Mouse (Mus musculus) intestine, embryonic 16.5 days (tissue): Measurements from ENCODE around the gene Slc39a10. TPM values are rescaled to one million over a fixed set of nuclear protein-coding genes. Genes with fewer than 3 reads are reported as not detected.

Experiments used
- ATAC-seq: fragments of 200-750 bp; cut with Nextera tagmentation; 2 replicates; pipeline ENCODE4 v1.8.0; 2017; ENCODE audit warnings: moderate TSS enrichment, moderate library complexity
- H3K27ac ChIP-seq: fragments of 300-500 bp; sonication (generic); 2 replicates; pipeline ENCODE4 v1.5.1; 2014; ENCODE audit warnings: mild to moderate bottlenecking, low read length
- H3K27me3 ChIP-seq: fragments of 300-500 bp; sonication (generic); replicated peaks from 2 replicates; pipeline ENCODE4 v1.6.1; 2014; ENCODE audit warnings: low read length, control low read depth, mixed read lengths; ENCODE audit not compliant: control insufficient read depth, insufficient read depth
- H3K36me3 ChIP-seq: fragments of 300-500 bp; sonication (generic); 2 replicates; pipeline ENCODE4 v1.6.1; 2014; ENCODE audit warnings: low read length, control low read depth; ENCODE audit not compliant: control insufficient read depth, insufficient read depth
- H3K4me1 ChIP-seq: fragments of 300-500 bp; sonication (generic); 2 replicates; pipeline ENCODE4 v1.6.1; 2014; ENCODE audit warnings: low read length, control low read depth, mixed read lengths; ENCODE audit not compliant: control insufficient read depth, insufficient read depth
- H3K4me2 ChIP-seq: fragments of 300-500 bp; sonication (generic); 2 replicates; pipeline ENCODE4 v1.6.1; 2014; ENCODE audit warnings: low read depth, low read length, control low read depth
- H3K4me3 ChIP-seq: fragments of 300-500 bp; sonication (generic); 2 replicates; pipeline ENCODE4 v1.5.1; 2014; ENCODE audit warnings: mild to moderate bottlenecking, low read length
- H3K9ac ChIP-seq: fragments of 300-500 bp; sonication (generic); 2 replicates; pipeline ENCODE4 v1.6.1; 2014; ENCODE audit warnings: low read depth, low read length
- H3K9me3 ChIP-seq: fragments of 300-500 bp; sonication (generic); 2 replicates; pipeline ENCODE4 v1.6.1; 2016; ENCODE audit warnings: low read length, control low read depth; ENCODE audit not compliant: control insufficient read depth
- WGBS: fragments of 180-500 bp; shearing (Covaris S2); extraction: QIAGEN DNeasy Blood & Tissue Kit; methylation state at CpG from one replicate; pipeline ENCODE4 v1.1.7; 2014; 5-methylcytosine and 5-hydroxymethylcytosine counted together
- polyA plus RNA-seq: library from polyadenylated mRNA; unstranded; fragments of >200 nt; fragmentation: Nextera tagmentation; extraction: Ambion mirVana; gene quantifications from 2 replicates; pipeline ENCODE4 v1.2.1, GENCODE M21; 2015

Slc39a10 gene
- polyA plus RNA-seq, 1 experiment from 2014 or later: 17.2 TPM

DNA sequence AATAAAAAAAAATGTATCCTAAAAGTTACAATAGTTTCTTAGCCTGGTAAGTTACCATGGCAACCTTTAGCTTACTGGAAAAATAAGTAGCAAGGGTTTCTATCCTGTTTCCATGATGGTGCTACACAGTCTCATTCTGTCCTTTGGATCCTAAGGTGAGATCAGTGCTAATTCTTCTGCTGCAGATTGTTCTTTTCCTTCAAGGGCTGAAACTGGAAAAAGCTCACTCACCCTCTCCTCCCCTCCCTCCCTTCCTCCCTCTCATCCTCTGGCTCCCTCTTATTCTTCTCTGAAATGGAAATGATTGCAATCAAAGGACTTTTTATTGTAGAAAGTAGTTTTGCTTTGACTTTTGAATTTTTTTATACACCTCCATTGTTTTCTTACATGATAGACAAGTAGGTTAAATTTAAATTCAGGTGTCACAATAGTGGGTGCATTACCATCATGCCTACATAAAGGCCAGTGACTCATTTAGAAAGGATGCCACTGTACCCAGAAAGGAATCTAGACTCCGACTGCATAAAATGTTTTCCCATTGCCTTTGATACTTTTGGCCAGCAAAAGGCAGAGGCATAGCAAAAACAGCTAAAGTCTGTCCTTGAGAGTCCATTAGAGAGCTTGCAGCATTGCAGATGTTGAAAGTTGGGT lies 20.0 kb upstream of the Slc39a10 start:
- Histone ChIP-seq H3K9ac (no peak overlapping the region), H3K36me3 (no peaks in the 10 kb centered on the region), H3K4me3 (no peak overlapping the region), H3K27ac (no peak overlapping the region), H3K4me2 (no peak overlapping the region), H3K27me3 (no peaks in the 10 kb centered on the region), H3K4me1 (no peaks in the 10 kb centered on the region), H3K9me3 (peaks cover 3% of the 10 kb centered on the region; the same call in 1 of the 2 replicates)
- no peak for ATAC-seq
- WGBS: 85% methylated on average over 1 of the region's 1 CpGs

DNA sequence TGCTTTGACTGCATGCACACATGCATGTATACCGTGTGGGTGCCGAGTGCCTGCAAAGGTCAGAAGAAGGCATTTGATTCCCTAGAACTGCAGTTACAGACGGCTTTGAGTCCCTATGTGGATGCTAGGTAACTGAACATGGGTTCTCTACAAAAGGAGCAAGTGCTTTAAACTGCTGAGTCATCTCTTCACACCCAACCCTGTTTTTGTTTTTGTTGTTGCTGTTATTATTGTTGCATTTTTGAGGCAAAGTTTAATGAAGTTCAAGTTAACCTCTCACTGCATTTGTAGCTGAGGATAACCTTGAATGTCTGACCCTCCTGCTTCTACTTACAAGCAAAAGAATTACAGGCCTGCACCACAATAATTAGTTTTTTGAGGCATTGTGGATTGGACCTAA lies 17.5 kb upstream of the Slc39a10 start:
- Histone ChIP-seq H3K27ac (no peak overlapping the region), H3K9me3 (peaks cover 3% of the 10 kb centered on the region; the same call in 1 of the 2 replicates), H3K36me3 (no peaks in the 10 kb centered on the region), H3K4me3 (no peak overlapping the region), H3K4me2 (no peak overlapping the region), H3K9ac (no peak overlapping the region), H3K4me1 (no peaks in the 10 kb centered on the region), H3K27me3 (no peaks in the 10 kb centered on the region)
- WGBS: 88% methylated on average over 3 of the region's 3 CpGs
- ATAC-seq: no peak

DNA sequence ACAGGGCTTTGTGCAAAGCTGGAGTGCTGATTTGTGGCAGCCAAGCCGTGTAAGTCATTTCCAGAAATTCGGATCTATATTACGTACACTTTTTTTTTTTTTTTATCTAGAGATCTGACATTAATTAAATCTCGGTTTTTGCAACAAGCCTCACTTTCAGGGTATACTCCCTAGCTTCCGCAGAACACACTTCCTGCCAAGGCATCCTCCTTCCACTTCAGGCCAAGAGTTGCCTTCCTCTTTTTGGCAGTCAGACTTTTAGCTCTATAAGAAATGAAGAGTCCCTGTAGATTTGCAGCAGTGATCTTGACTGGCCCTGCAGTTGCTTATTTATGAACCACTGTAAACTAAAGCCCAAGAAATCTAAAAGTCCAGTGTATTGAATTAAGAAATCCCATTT lies 13.1 kb upstream of the Slc39a10 start:
- Histone ChIP-seq H3K4me2 (no peak overlapping the region), H3K9me3 (no peaks in the 10 kb centered on the region), H3K27me3 (no peaks in the 10 kb centered on the region), H3K27ac (no peak overlapping the region), H3K4me1 (no peaks in the 10 kb centered on the region), H3K9ac (no peak overlapping the region), H3K4me3 (no peak overlapping the region), H3K36me3 (no peaks in the 10 kb centered on the region)
- ATAC-seq: no peak
- WGBS: 76% methylated on average over 5 of the region's 5 CpGs

DNA sequence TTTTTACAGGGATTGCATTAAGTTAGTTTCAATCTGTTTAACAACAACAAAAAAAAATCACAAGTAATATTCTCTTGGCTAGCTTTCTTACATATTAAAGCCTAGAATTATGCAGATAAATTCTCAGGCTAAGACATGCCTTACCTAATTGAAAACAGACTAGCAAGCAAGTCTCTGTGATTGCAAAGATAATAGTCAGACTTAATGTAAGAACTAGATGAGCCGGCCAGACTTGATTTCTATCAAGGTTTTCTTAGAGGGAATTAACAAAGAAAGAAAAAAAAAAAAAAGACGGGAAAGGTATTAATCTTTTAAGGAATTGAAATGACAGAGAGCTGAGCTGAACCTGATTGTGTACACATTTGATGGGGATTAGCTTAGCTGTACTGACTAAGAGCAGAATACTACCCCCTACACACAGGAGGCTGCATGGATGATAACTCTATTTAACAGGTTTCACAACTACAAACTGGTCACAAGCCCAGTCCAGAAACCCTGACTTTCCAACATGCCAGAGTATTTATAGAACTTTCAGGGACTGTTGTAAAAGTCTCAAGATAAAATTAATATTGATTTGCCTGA lies 9.5 kb upstream of the Slc39a10 start:
- ATAC-seq: no peak
- no peaks in the 10 kb centered on the region for H3K36me3 ChIP-seq
- no peaks in the 10 kb centered on the region for H3K9me3 ChIP-seq
- 61% methylated on average over 2 of the region's 2 CpGs for WGBS
- H3K27me3 ChIP-seq: no peaks in the 10 kb centered on the region
- no peak overlapping the region for H3K4me2 ChIP-seq
- H3K9ac ChIP-seq: no peak overlapping the region
- no peak overlapping the region for H3K4me3 ChIP-seq
- no peak overlapping the region for H3K27ac ChIP-seq
- H3K4me1 ChIP-seq: no peaks in the 10 kb centered on the region

DNA sequence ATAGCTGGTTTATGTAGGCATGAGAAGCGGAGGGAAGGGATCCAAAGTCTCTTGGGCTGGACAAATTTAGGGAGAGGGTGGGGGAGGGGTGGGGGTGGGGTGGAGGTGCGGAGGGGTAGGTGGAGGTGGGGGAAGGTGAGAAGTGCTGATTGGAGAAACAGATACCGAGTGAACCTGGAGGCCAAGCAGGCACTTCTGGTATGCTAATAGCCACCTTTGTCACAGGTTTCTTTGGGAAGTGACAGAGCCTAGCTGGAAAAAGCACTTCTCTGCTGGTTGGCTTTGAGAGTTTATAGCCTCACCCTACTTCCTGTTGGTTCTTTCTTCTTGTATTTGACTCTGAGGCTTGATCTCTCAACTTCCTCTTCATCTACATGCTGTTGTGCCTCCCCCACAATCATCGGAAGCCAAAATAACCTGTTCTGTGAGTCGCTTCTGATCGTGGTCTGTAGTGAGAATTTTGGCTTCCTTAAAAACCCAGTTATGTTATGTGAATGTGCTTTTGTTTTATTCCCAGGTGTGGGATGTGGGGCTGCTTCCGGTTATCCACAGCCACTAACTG lies 1.7 kb upstream of the Slc39a10 start:
- Histone ChIP-seq H3K4me1 (no peaks in the 10 kb centered on the region), H3K4me2 (no peak overlapping the region), H3K27me3 (no peaks in the 10 kb centered on the region), H3K9me3 (no peaks in the 10 kb centered on the region), H3K9ac (no peak overlapping the region), H3K36me3 (no peaks in the 10 kb centered on the region), H3K27ac (no peak overlapping the region), H3K4me3 (no peak overlapping the region)
- ATAC-seq: no peak
- 31% methylated on average over 7 of the region's 7 CpGs for WGBS

DNA sequence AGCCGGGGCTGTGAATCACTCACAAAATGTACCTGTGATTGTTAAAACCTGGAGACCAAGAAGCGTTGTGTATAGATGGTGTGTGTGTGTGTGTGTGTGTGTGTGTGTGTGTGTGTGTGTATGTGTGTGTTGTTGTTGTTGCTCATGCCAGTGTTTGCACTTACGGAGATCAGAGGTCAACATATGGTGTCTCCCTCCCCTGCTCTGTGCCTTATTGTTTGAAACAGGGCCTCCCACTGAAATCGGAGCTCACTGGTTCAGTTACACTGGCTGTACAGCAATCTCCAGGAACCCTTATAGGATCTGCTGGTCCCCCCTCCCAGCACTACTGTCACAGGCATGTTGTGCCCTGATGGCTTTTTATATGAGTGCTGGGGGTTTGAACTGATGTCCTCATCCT lies 3.9 kb downstream of the Slc39a10 start:
- WGBS: 18% methylated on average over 4 of the region's 4 CpGs
- no peak overlapping the region for H3K27ac ChIP-seq
- no peaks in the 10 kb centered on the region for H3K27me3 ChIP-seq
- no peaks in the 10 kb centered on the region for H3K9me3 ChIP-seq
- H3K9ac ChIP-seq: no peak overlapping the region
- no peaks in the 10 kb centered on the region for H3K36me3 ChIP-seq
- H3K4me3 ChIP-seq: no peak overlapping the region
- no peak overlapping the region for H3K4me2 ChIP-seq
- peaks cover 4% of the 10 kb centered on the region for H3K4me1 ChIP-seq
- peak; percentile 44; the same call in 1 of the 2 replicates for ATAC-seq

DNA sequence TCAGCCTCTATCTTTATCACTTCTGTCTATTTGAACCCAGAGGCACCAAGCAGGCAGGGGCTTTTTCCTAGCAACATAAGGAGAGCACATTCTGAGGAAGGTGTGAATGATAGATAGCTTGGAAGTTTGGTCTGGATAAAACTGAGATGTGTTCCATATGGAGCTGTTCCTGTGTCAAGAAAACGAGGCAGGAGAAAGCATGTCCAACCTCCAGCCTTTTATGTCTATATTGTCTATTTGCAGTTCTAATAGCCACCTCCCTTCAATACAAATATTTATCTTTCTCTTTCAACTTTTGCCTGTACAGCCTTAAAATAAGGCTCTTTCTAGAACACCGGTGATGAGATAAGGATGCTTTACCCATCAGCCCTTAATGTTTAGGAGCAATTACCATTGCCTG lies 4.3 kb downstream of the Slc39a10 start:
- Histone ChIP-seq H3K4me2 (no peak overlapping the region), H3K36me3 (no peaks in the 10 kb centered on the region), H3K9me3 (no peaks in the 10 kb centered on the region), H3K4me3 (no peak overlapping the region), H3K27ac (no peak overlapping the region), H3K27me3 (no peaks in the 10 kb centered on the region), H3K9ac (no peak overlapping the region), H3K4me1 (peaks cover 4% of the 10 kb centered on the region)
- WGBS: 16% methylated on average over 2 of the region's 2 CpGs
- ATAC-seq: peak; percentile 61; the same call in 1 of the 2 replicates

DNA sequence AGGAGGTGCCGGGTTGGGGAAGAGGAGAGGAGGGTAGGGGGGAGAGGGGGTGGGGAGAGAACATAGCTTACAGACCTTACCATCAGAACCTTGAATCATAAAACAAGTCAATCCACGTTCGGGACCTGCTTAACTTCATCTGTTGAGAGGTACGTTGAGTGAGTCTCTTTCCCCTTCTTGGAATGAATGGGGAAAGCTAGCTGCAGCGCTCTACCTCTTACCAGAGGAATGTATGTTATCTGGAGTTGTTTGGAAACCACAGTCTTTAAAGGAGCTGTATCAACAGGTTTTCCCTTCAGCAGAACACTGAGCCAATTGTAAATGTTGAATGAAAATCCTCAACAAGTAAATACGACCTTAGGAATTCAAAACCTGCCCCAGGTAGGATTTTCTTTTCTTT lies 4.7 kb downstream of the Slc39a10 start:
- no peaks in the 10 kb centered on the region for H3K36me3 ChIP-seq
- no peak overlapping the region for H3K27ac ChIP-seq
- no peaks in the 10 kb centered on the region for H3K9me3 ChIP-seq
- 10% methylated on average over 6 of the region's 6 CpGs for WGBS
- peaks cover 4% of the 10 kb centered on the region for H3K4me1 ChIP-seq
- peak; percentile 36; the same call in 1 of the 2 replicates for ATAC-seq
- H3K4me3 ChIP-seq: no peak overlapping the region
- H3K9ac ChIP-seq: no peak overlapping the region
- H3K4me2 ChIP-seq: no peak overlapping the region
- no peaks in the 10 kb centered on the region for H3K27me3 ChIP-seq

DNA sequence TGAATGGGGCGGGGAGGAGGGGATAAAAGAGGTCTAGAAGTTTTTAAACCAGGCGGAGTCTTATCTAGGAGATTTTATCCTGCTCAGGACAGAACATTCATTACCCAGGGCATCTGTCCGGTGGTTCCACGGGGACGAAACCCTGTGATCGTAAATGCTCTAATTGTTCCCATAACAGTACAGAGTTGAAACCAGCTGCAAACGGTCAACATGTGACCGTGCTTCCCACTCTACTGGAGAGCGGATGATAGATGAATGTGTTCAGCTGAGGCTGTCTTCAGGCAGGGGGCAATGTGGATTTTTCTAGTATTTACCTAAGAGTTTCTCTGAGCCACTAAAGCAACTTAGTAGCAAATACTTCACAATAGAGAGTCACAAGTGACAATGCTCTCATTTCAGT lies 6.6 kb downstream of the Slc39a10 start:
- no peaks in the 10 kb centered on the region for H3K27me3 ChIP-seq
- H3K4me1 ChIP-seq: peaks cover 4% of the 10 kb centered on the region
- H3K9me3 ChIP-seq: no peaks in the 10 kb centered on the region
- no peak overlapping the region for H3K9ac ChIP-seq
- H3K4me3 ChIP-seq: no peak overlapping the region
- ATAC-seq: no peak
- WGBS: 27% methylated on average over 9 of the region's 9 CpGs
- no peaks in the 10 kb centered on the region for H3K36me3 ChIP-seq
- H3K4me2 ChIP-seq: no peak overlapping the region
- no peak overlapping the region for H3K27ac ChIP-seq
